Mouse (Mus musculus) stomach, postnatal 0 days (tissue): Measurements from ENCODE around the gene Tnrc6b.

ENCODE experiments used
- CTCF ChIP-seq: IDR thresholded peaks from 2 replicates; pipeline ENCODE4 v1.5.1; 2016; ENCODE audit warnings: antibody characterized with exemption, low read depth, mild to moderate bottlenecking, moderate library complexity
- EP300 ChIP-seq: optimal IDR thresholded peaks from 2 replicates; pipeline ENCODE3; 2016; ENCODE audit warnings: antibody characterized with exemption

DNA sequence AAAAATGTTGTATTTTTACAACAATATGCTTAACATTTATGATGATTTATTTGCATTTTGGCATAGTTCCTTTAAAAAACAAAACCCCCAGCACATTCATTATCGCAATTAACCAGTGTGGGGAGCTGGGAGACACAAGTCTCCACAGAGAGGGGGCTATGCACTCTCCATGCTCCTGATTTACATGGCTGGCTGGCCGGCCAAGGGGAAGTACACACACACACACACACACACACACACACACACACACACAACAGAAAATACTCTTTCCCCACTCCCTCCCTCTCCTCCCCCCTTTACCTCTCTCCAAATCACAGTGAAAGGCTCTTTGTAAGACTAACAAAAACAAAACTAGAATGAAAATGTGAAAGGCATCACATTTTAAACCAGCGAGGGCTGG, 11.3 kb downstream of the Tnrc6b start:
- TF ChIP-seq CTCF, result no peak
- no peak for TF ChIP-seq EP300
